Mouse (Mus musculus) bone marrow macrophage, adult 2 months (primary cell): ENCODE measurements around the gene Dnajc13. TPM values are rescaled to one million over a fixed set of nuclear protein-coding genes. Genes with fewer than 3 reads are reported as not detected.
A peak's percentile ranks its signal among the peaks of the same experiment; 100 is the strongest.

Experiments used
- H3K27ac ChIP-seq: 2 replicates; pipeline ENCODE4 v1.5.1; 2012; ENCODE audit warnings: low read depth, low read length; ENCODE audit not compliant: insufficient read depth
- H3K4me1 ChIP-seq: 2 replicates; pipeline ENCODE4 v1.6.1; 2012; ENCODE audit warnings: low read length; ENCODE audit not compliant: control insufficient read depth, insufficient read depth
- H3K4me3 ChIP-seq: 2 replicates; pipeline ENCODE4 v1.5.1; 2012; ENCODE audit warnings: mild to moderate bottlenecking, low read length, moderate library complexity; ENCODE audit not compliant: insufficient read depth
- CTCF ChIP-seq: IDR thresholded peaks from 2 replicates; pipeline ENCODE4 v1.5.1; 2012; ENCODE audit warnings: low read depth, mild to moderate bottlenecking, low read length, moderate library complexity
- POLR2A ChIP-seq: IDR thresholded peaks from 2 replicates; pipeline ENCODE4 v1.6.1; 2012; ENCODE audit warnings: mild to moderate bottlenecking, low read depth, low read length, borderline replicate concordance
- polyA plus RNA-seq: library from polyadenylated mRNA; stranded (reverse); fragments of >200 nt; gene quantifications from 2 replicates; pipeline ENCODE4 v1.2.4, GENCODE M21; 2012; ENCODE audit not compliant: missing spikeins, insufficient read depth, insufficient read length

The Dnajc13 gene
- polyA plus RNA-seq, 1 experiment: 65.0 TPM

GRCm38 (mm10) chr9:104157291-104157690, 105.4 kb downstream of the Dnajc13 start:
- TF ChIP-seq CTCF (no peak), POLR2A (no peak)
- Histone ChIP-seq H3K4me3 (no peak overlapping the region), H3K27ac (no peak overlapping the region), H3K4me1 (no peaks in the 10 kb centered on the region)

- TF ChIP-seq CTCF (no peak), POLR2A (no peak)
- Histone ChIP-seq H3K4me3 (no peak overlapping the region), H3K4me1 (no peaks in the 10 kb centered on the region), H3K27ac (no peak overlapping the region)
Observed at GRCm38 (mm10) chr9:104156506-104156905, 106.2 kb downstream of the Dnajc13 start.

- no peak overlapping the region for H3K4me3 ChIP-seq
- no peak overlapping the region for H3K27ac ChIP-seq
- H3K4me1 ChIP-seq: no peaks in the 10 kb centered on the region
- no peak for TF ChIP-seq CTCF
- TF ChIP-seq POLR2A: no peak
Observed at GRCm38 (mm10) chr9:104155100-104155715, 107.5 kb downstream of the Dnajc13 start.

- Histone ChIP-seq H3K4me1 (no peaks in the 10 kb centered on the region), H3K4me3 (no peak overlapping the region), H3K27ac (no peak overlapping the region)
- TF ChIP-seq POLR2A (no peak), CTCF (no peak)
Observed at GRCm38 (mm10) chr9:104152121-104152520, 110.6 kb downstream of the Dnajc13 start.

GRCm38 (mm10) chr9:104148969-104149368, 113.8 kb downstream of the Dnajc13 start:
- no peak overlapping the region for H3K4me3 ChIP-seq
- H3K4me1 ChIP-seq: no peaks in the 10 kb centered on the region
- H3K27ac ChIP-seq: no peak overlapping the region
- TF ChIP-seq POLR2A: no peak
- no peak for TF ChIP-seq CTCF

- no peak overlapping the region for H3K27ac ChIP-seq
- TF ChIP-seq CTCF: no peak
- TF ChIP-seq POLR2A: no peak
- H3K4me3 ChIP-seq: no peak overlapping the region
- H3K4me1 ChIP-seq: no peaks in the 10 kb centered on the region
Observed at GRCm38 (mm10) chr9:104146683-104147082, 116.0 kb downstream of the Dnajc13 start.

- Histone ChIP-seq H3K4me1 (peaks cover 14% of the 10 kb centered on the region), H3K4me3 (no peak overlapping the region), H3K27ac (no peak overlapping the region)
- TF ChIP-seq CTCF: peak; percentile 39; the same call in 1 of the 2 replicates
- no peak for TF ChIP-seq POLR2A
Observed at GRCm38 (mm10) chr9:104144314-104144996, 118.3 kb downstream of the Dnajc13 start.

- H3K4me1 ChIP-seq: peaks cover 15% of the 10 kb centered on the region
- TF ChIP-seq POLR2A (no peak), CTCF (no peak)
- H3K4me3 ChIP-seq: no peak overlapping the region
- H3K27ac ChIP-seq: no peak overlapping the region
Observed at GRCm38 (mm10) chr9:104142805-104143204, 119.9 kb downstream of the Dnajc13 start.

- H3K4me3 ChIP-seq: no peak overlapping the region
- H3K27ac ChIP-seq: peak overlapping the region; percentile 54
- peaks cover 15% of the 10 kb centered on the region for H3K4me1 ChIP-seq
- TF ChIP-seq POLR2A (no peak), CTCF (no peak)
Observed at GRCm38 (mm10) chr9:104140351-104140750, 122.4 kb downstream of the Dnajc13 start.

GRCm38 (mm10) chr9:104130141-104130755, 132.5 kb downstream of the Dnajc13 start:
- H3K27ac ChIP-seq: no peak overlapping the region
- H3K4me3 ChIP-seq: no peak overlapping the region
- H3K4me1 ChIP-seq: no peaks in the 10 kb centered on the region
- no peak for TF ChIP-seq CTCF
- TF ChIP-seq POLR2A: no peak

GRCm38 (mm10) chr9:104128110-104128509, 134.6 kb downstream of the Dnajc13 start:
- Histone ChIP-seq H3K4me1 (no peaks in the 10 kb centered on the region), H3K27ac (no peak overlapping the region), H3K4me3 (no peak overlapping the region)
- TF ChIP-seq CTCF (no peak), POLR2A (no peak)
